8 mouse cellular contexts compared by ENCODE assay signal in the genomic region with DNA sequence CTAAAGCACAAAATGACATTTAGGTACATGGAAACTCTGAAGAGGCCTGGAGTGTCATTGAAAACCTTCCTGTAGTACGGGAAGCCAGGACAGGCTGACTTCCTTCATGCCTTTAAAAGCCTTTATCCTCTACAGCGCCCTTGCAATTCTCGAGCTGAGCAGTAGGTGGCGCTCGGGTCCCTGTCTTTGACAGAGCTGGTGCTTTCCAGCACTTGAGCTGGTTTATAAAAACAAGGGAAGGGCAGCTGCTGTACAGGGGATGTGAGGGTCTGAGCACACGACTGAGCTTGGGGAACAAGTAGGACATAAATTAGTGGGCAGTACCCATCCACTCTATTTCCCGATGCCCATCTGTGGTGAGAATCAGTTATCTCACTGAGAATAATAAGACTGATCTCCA.
DNase-seq lines count a peak whose midpoint lies in the region; ATAC-seq and TF ChIP-seq lines count a peak whose summit lies in the region.

No protein-coding gene starts in this region.

- no peaks in the 10 kb centered on the region for H3K9me3 ChIP-seq in ES-Bruce4 (replicated peaks; ENCODE audit: control insufficient read depth, insufficient read depth, low read length, poor library complexity, severe bottlenecking)
- no peaks in the 10 kb centered on the region for H3K9me3 ChIP-seq in forebrain, embryonic 13.5 days (replicated peaks)
- H3K9me3 ChIP-seq in heart, postnatal 0 days (replicated peaks; ENCODE audit: control insufficient read depth, low read length), result no peaks in the 10 kb centered on the region
- H3K9me3 ChIP-seq in lung, postnatal 0 days (ENCODE audit: low read length), result no peaks in the 10 kb centered on the region

- TF ChIP-seq CTCF in ES-Bruce4 (IDR thresholded peaks at IDR 0.05; ENCODE audit: low read depth, low read length), result peak; percentile 88
- TF ChIP-seq CTCF in heart, postnatal 0 days (IDR thresholded peaks at IDR 0.05; ENCODE audit: low read depth), result peak; percentile 99
- TF ChIP-seq CTCF in lung, postnatal 0 days (IDR thresholded peaks at IDR 0.05), result peak; percentile 99

- TF ChIP-seq POLR2A in ES-Bruce4 (IDR thresholded peaks at IDR 0.05; ENCODE audit: insufficient read depth, low read length), result no peak

- no peaks in the 10 kb centered on the region for H3K36me3 ChIP-seq in ES-Bruce4 (ENCODE audit: control insufficient read depth, insufficient read depth, low read length, poor library complexity, severe bottlenecking)
- H3K36me3 ChIP-seq in forebrain, embryonic 13.5 days (ENCODE audit: poor library complexity, severe bottlenecking), result no peaks in the 10 kb centered on the region
- no peaks in the 10 kb centered on the region for H3K36me3 ChIP-seq in heart, postnatal 0 days (replicated peaks; ENCODE audit: control insufficient read depth, insufficient read depth, low read length)
- H3K36me3 ChIP-seq in lung, postnatal 0 days (ENCODE audit: insufficient read depth, low read length), result no peaks in the 10 kb centered on the region

- no peak overlapping the region for H3K4me3 ChIP-seq in ES-Bruce4 (ENCODE audit: low read depth, low read length)
- H3K4me3 ChIP-seq in forebrain, embryonic 13.5 days, result peak overlapping the region; percentile 19; the same call in 1 of the 2 replicates
- H3K4me3 ChIP-seq in heart, postnatal 0 days (ENCODE audit: low read depth, low read length), result no peak overlapping the region
- H3K4me3 ChIP-seq in lung, postnatal 0 days (ENCODE audit: low read depth, low read length), result no peak overlapping the region; the same call in 1 of the 2 replicates

- DNase-seq in c-Kit-negative CD71-positive TER-119-positive erythroid progenitor cells, embryonic 14.5 days (ENCODE audit: low read depth, low spot score), result peak; percentile 53
- peak; percentile 90 for DNase-seq in heart, postnatal 0 days (ENCODE audit: low spot score)
- DNase-seq in layer of hippocampus, adult 11-12 months (ENCODE audit: low spot score), result peak; percentile 98
- peak; percentile 94 for DNase-seq in lung, postnatal 0 days (ENCODE audit: low spot score)
- DNase-seq in ovary, postnatal 10 days (ENCODE audit: low spot score), result peak; percentile 97
- peak; percentile 84 to 97 for DNase-seq in thymus, postnatal 10 days (ENCODE audit: low spot score in 2 of 2)

- H3K9ac ChIP-seq in ES-Bruce4 (ENCODE audit: low read depth, poor library complexity, severe bottlenecking), result no peak overlapping the region
- H3K9ac ChIP-seq in forebrain, embryonic 13.5 days, result peak overlapping the region; percentile 57
- no peak overlapping the region for H3K9ac ChIP-seq in heart, postnatal 0 days (replicated peaks; ENCODE audit: low read depth, low read length)
- H3K9ac ChIP-seq in lung, postnatal 0 days (replicated peaks; ENCODE audit: low read depth), result no peak overlapping the region

- peak overlapping the region; percentile 55 for H3K4me2 ChIP-seq in forebrain, embryonic 13.5 days
- H3K4me2 ChIP-seq in heart, postnatal 0 days (ENCODE audit: low read depth, low read length), result 0 out of 2 replicates have a peak overlapping the region, but pooled peaks have one; percentile 23
- peak overlapping the region; percentile 20 for H3K4me2 ChIP-seq in lung, postnatal 0 days (replicated peaks; ENCODE audit: low read depth, low read length)

- WGBS in forebrain, embryonic 13.5 days, result 1% methylated on average over 7 of the region's 7 CpGs
- 4% methylated on average over 7 of the region's 7 CpGs for WGBS in heart, postnatal 0 days
- WGBS in lung, postnatal 0 days, result 4% methylated on average over 7 of the region's 7 CpGs

- no peaks in the 10 kb centered on the region for H3K27me3 ChIP-seq in ES-Bruce4 (ENCODE audit: control insufficient read depth, insufficient read depth, low read length, poor library complexity, severe bottlenecking)
- 0 out of 2 replicates have a peak, but pooled peaks cover 3% of the 10 kb centered on the region for H3K27me3 ChIP-seq in forebrain, embryonic 13.5 days
- no peaks in the 10 kb centered on the region for H3K27me3 ChIP-seq in heart, postnatal 0 days (ENCODE audit: control insufficient read depth, insufficient read depth, low read length)
- no peaks in the 10 kb centered on the region for H3K27me3 ChIP-seq in lung, postnatal 0 days (replicated peaks; ENCODE audit: insufficient read depth, low read length)

- H3K4me1 ChIP-seq in ES-Bruce4 (ENCODE audit: control insufficient read depth, insufficient read depth, low read length), result no peaks in the 10 kb centered on the region
- peaks cover 57% of the 10 kb centered on the region for H3K4me1 ChIP-seq in forebrain, embryonic 13.5 days
- peaks cover 19% of the 10 kb centered on the region for H3K4me1 ChIP-seq in heart, postnatal 0 days (ENCODE audit: control insufficient read depth, insufficient read depth)
- no peaks in the 10 kb centered on the region for H3K4me1 ChIP-seq in lung, postnatal 0 days (ENCODE audit: insufficient read depth, low read depth, low read length)

- TF ChIP-seq EP300 in ES-Bruce4 (IDR thresholded peaks at IDR 0.05; ENCODE audit: insufficient read depth, low read depth, low read length), result no peak
- TF ChIP-seq EP300 in heart, postnatal 0 days (IDR thresholded peaks at IDR 0.05; ENCODE audit: low read depth), result no peak
- 0 out of 2 replicates have a peak, but pooled peaks have one; percentile 48 for TF ChIP-seq EP300 in lung, postnatal 0 days (IDR thresholded peaks at IDR 0.05)

- peak; percentile 48 for ATAC-seq in forebrain, embryonic 13.5 days
- peak; percentile 7; the same call in 1 of the 2 replicates for ATAC-seq in heart, postnatal 0 days (ENCODE audit: insufficient read depth, low read depth)
- ATAC-seq in lung, postnatal 0 days, result peak; percentile 13

- no peak overlapping the region for H3K27ac ChIP-seq in ES-Bruce4 (ENCODE audit: insufficient read depth, low read length)
- peak overlapping the region; percentile 44 for H3K27ac ChIP-seq in forebrain, embryonic 13.5 days
- no peak overlapping the region; the same call in 1 of the 2 replicates for H3K27ac ChIP-seq in heart, postnatal 0 days (ENCODE audit: low read depth)
- no peak overlapping the region for H3K27ac ChIP-seq in lung, postnatal 0 days (ENCODE audit: low read length)
